Mouse (Mus musculus) ES-E14 (cell line): ENCODE measurements around the gene Adgrg5.

Experiments
- CHD2 ChIP-seq: IDR thresholded peaks from 2 replicates; pipeline ENCODE4 v1.6.1; 2014; ENCODE audit warnings: mild to moderate bottlenecking, low read depth, low read length, inconsistent platforms
- HCFC1 ChIP-seq: IDR thresholded peaks from 2 replicates; pipeline ENCODE4 v1.6.1; 2012; ENCODE audit warnings: low read length, inconsistent platforms, borderline replicate concordance; ENCODE audit not compliant: insufficient read depth
- MAFK ChIP-seq: IDR thresholded peaks from 2 replicates; pipeline ENCODE4 v1.6.1; 2014; ENCODE audit warnings: mild to moderate bottlenecking, low read depth, low read length, inconsistent platforms; ENCODE audit not compliant: insufficient read depth
- ZC3H11A ChIP-seq: IDR thresholded peaks from 2 replicates; pipeline ENCODE4 v1.6.1; 2012; ENCODE audit warnings: low read depth, mild to moderate bottlenecking, inconsistent platforms, low read length, borderline replicate concordance
- ZNF384 ChIP-seq: IDR thresholded peaks from 2 replicates; pipeline ENCODE4 v1.6.1; 2012; ENCODE audit warnings: low read depth, low read length, inconsistent platforms

- no peak for TF ChIP-seq ZNF384
- no peak for TF ChIP-seq MAFK
- TF ChIP-seq HCFC1: no peak
- TF ChIP-seq ZC3H11A: no peak
- no peak for TF ChIP-seq CHD2
Observed at GRCm38 (mm10) chr8:94974467-94975165, 51.1 kb downstream of the Adgrg5 start, which contains the start of gene Adgrg1.
